Mouse (Mus musculus) kidney, postnatal 25 days (tissue): ENCODE data around the gene Ablim1.

Experiments
- DNase-seq, 2 experiments: peaks; one replicate each; pipeline ENCODE4 v3.0.0; 2021; ENCODE audit warnings: mixed read lengths in 2 of 2

The Ablim1 gene

GRCm38 (mm10) chr19:57095340-57095739, 219.4 kb downstream of the Ablim1 start:
- no peak for DNase-seq

GRCm38 (mm10) chr19:57093698-57094004, 221.1 kb downstream of the Ablim1 start:
- DNase-seq: no peak

GRCm38 (mm10) chr19:57092958-57093697, 221.6 kb downstream of the Ablim1 start:
- DNase-seq: no peak

GRCm38 (mm10) chr19:57091278-57091677, 223.4 kb downstream of the Ablim1 start:
- DNase-seq: no peak

- DNase-seq: no peak
Measured at GRCm38 (mm10) chr19:57088804-57089369, 225.8 kb downstream of the Ablim1 start.

- no peak for DNase-seq
Measured at GRCm38 (mm10) chr19:57084520-57085166, 230.1 kb downstream of the Ablim1 start.

- no peak for DNase-seq
Measured at GRCm38 (mm10) chr19:57083887-57084286, 230.8 kb downstream of the Ablim1 start.

GRCm38 (mm10) chr19:57083183-57083555, 231.6 kb downstream of the Ablim1 start:
- no peak for DNase-seq

GRCm38 (mm10) chr19:57082454-57083182, 232.1 kb downstream of the Ablim1 start:
- DNase-seq: no peak

GRCm38 (mm10) chr19:57081536-57081935, 233.2 kb downstream of the Ablim1 start:
- DNase-seq: peak in 1 of 2 experiments; percentile 10

GRCm38 (mm10) chr19:57079606-57079981, 235.1 kb downstream of the Ablim1 start:
- no peak for DNase-seq

GRCm38 (mm10) chr19:57078867-57079605, 235.7 kb downstream of the Ablim1 start:
- peak; percentile 65 to 71 for DNase-seq

- DNase-seq: no peak
Measured at GRCm38 (mm10) chr19:57077826-57078699, 236.7 kb downstream of the Ablim1 start.

- DNase-seq: no peak
Measured at GRCm38 (mm10) chr19:57073450-57073849, 241.3 kb downstream of the Ablim1 start.

GRCm38 (mm10) chr19:57072756-57073155, 242.0 kb downstream of the Ablim1 start:
- DNase-seq: no peak

- DNase-seq: no peak
Measured at GRCm38 (mm10) chr19:57067108-57067613, 247.6 kb downstream of the Ablim1 start.

GRCm38 (mm10) chr19:57066313-57066712, 248.4 kb downstream of the Ablim1 start:
- peak; percentile 68 to 77 for DNase-seq

- DNase-seq: no peak
Measured at GRCm38 (mm10) chr19:57062746-57063145, 252.0 kb downstream of the Ablim1 start.

- DNase-seq: no peak
Measured at GRCm38 (mm10) chr19:57059018-57059580, 255.6 kb downstream of the Ablim1 start.

- DNase-seq: no peak
Measured at GRCm38 (mm10) chr19:57057568-57057967, 257.2 kb downstream of the Ablim1 start.
